Mouse (Mus musculus) neural tube, embryonic 12.5 days (tissue): ENCODE measurements around the gene Brd3os. TPM values are rescaled to one million over a fixed set of nuclear protein-coding genes. Genes with fewer than 3 reads are reported as not detected.

Experiments
- ATAC-seq: fragments of 200-750 bp; cut with Nextera tagmentation; 2 replicates; pipeline ENCODE4 v1.8.0; 2017; ENCODE audit warnings: low read depth, mild to moderate bottlenecking, moderate TSS enrichment, moderate library complexity; ENCODE audit not compliant: low FRiP score
- H3K27ac ChIP-seq: fragments of 300-500 bp; sonication (generic); 2 replicates; pipeline ENCODE4 v1.5.1; 2016
- H3K27me3 ChIP-seq: fragments of 300-500 bp; sonication (generic); replicated peaks from 2 replicates; pipeline ENCODE4 v1.6.1; 2016; ENCODE audit warnings: mild to moderate bottlenecking
- H3K36me3 ChIP-seq: fragments of 300-500 bp; sonication (generic); 2 replicates; pipeline ENCODE4 v1.6.1; 2016; ENCODE audit warnings: mild to moderate bottlenecking
- H3K4me1 ChIP-seq: fragments of 300-500 bp; sonication (generic); 2 replicates; pipeline ENCODE4 v1.6.1; 2016
- H3K4me2 ChIP-seq: fragments of 300-500 bp; sonication (generic); replicated peaks from 2 replicates; pipeline ENCODE4 v1.6.1; 2016; ENCODE audit warnings: mild to moderate bottlenecking
- H3K4me3 ChIP-seq: fragments of 300-500 bp; sonication (generic); 2 replicates; pipeline ENCODE4 v1.5.1; 2016
- H3K9ac ChIP-seq: fragments of 300-500 bp; sonication (generic); 2 replicates; pipeline ENCODE4 v1.6.1; 2016; ENCODE audit warnings: mild to moderate bottlenecking
- H3K9me3 ChIP-seq: fragments of 300-500 bp; sonication (generic); 2 replicates; pipeline ENCODE4 v1.6.1; 2016; ENCODE audit warnings: mild to moderate bottlenecking
- WGBS: fragments of 180-500 bp; shearing (Covaris S2); methylation state at CpG from one replicate; pipeline ENCODE4 v1.1.7; 2016; 5-methylcytosine and 5-hydroxymethylcytosine counted together
- polyA plus RNA-seq: library from polyadenylated mRNA; unstranded; fragments of >200 nt; fragmentation: Nextera tagmentation; extraction: Ambion mirVana; gene quantifications from 2 replicates; pipeline ENCODE4 v1.2.1, GENCODE M21; 2016

Brd3os gene
- polyA plus RNA-seq, 1 experiment from 2014 or later = 19.5 TPM

DNA sequence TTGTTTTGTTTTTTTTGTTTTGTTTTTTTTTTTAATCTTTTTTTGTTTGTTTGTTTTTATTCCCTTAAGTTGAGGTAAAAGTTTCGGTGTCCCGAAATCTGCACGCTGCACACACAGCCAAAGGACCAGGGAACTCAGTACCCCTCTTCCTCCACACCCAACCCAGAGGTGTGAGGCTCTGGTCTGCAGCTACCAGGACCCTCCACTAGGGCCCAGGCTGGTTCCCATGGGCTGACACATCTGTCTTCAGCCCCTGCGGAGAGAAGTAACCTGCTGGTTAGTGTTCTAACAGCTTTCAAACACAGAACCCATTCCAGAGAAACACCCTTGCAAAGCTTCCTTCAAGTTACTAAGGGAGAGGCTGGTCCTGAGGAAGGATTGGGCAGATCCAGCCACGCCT is 5.7 kb downstream of the Brd3os start:
- H3K36me3 ChIP-seq = peaks cover 81% of the 10 kb centered on the region
- no peak overlapping the region for H3K27ac ChIP-seq
- H3K9ac ChIP-seq = no peak overlapping the region
- no peak overlapping the region for H3K4me3 ChIP-seq
- no peak overlapping the region for H3K4me2 ChIP-seq
- peaks cover 10% of the 10 kb centered on the region for H3K4me1 ChIP-seq
- WGBS = 89% methylated on average over 5 of the region's 5 CpGs
- ATAC-seq = no peak
- H3K27me3 ChIP-seq = no peaks in the 10 kb centered on the region
- no peaks in the 10 kb centered on the region for H3K9me3 ChIP-seq

DNA sequence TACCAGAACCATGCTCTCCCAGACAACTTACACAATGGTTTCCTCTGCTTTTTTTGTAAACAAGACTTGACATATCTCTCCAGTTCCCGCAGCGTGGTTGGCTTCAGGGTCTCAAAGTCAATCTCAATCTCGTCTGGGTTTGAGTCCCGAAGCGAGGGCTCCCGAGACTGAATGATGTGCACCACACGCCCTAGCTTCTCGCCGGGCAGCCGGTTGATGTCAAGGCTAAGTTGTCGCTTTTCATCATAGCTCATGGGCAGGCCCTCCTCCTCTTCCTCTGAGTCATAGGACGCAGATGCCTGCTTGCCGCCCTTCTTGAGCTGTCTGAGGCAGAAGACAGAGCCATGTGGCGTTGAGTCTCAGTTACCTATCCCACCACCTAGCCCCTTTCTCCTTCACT is 8.1 kb downstream of the Brd3os start:
- no peak for ATAC-seq
- Histone ChIP-seq H3K9ac (no peak overlapping the region), H3K27ac (no peak overlapping the region), H3K4me3 (no peak overlapping the region), H3K4me2 (no peak overlapping the region), H3K36me3 (peaks cover 96% of the 10 kb centered on the region), H3K27me3 (no peaks in the 10 kb centered on the region), H3K9me3 (no peaks in the 10 kb centered on the region), H3K4me1 (no peaks in the 10 kb centered on the region)
- WGBS = 96% methylated on average over 14 of the region's 14 CpGs

DNA sequence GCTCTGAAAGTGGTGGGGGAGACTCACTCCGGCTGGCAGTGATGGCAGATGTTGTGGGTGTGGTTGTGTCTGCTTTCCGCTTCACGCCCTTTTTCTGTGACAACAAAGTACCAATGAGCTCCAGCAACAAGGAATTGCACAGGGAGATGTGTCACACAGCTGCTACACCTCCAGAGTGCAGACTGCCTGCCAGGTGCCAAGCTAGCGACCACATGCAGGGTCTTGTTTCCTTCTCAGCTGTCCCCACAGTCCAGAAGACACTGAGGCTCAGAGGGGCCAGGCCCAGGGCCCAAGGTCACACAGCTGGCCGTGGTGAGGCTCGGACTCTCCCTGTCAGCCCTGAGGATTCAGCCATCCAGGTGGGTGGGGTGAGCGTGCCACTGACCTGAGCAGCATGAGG is 17.6 kb downstream of the Brd3os start:
- H3K36me3 ChIP-seq = peaks cover 98% of the 10 kb centered on the region
- H3K9me3 ChIP-seq = no peaks in the 10 kb centered on the region
- no peak overlapping the region for H3K9ac ChIP-seq
- 88% methylated on average over 7 of the region's 7 CpGs for WGBS
- no peak overlapping the region for H3K27ac ChIP-seq
- H3K27me3 ChIP-seq = no peaks in the 10 kb centered on the region
- no peak overlapping the region for H3K4me2 ChIP-seq
- H3K4me3 ChIP-seq = no peak overlapping the region
- no peak for ATAC-seq
- H3K4me1 ChIP-seq = no peaks in the 10 kb centered on the region; the same call in 1 of the 2 replicates

DNA sequence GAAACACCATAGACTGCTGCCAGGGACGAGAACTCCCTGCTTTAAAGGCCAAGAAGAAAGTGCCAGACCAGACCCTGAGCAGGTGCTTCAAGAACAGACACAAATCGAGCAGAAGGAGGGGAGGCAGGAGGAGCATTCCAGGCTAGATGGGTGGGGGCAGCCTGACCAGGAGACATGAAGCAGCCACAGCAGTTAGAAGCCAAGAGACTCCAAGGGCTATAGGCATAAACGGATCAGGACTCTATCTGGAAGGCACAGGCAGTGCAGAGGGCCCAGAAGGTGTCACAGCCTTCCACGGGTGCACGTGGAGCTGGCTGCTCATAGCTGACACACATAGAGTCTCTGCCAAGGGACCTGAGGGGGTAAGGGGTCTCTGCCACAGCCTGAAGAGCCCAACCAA is 18.0 kb downstream of the Brd3os start:
- Histone ChIP-seq H3K4me2 (no peak overlapping the region), H3K4me3 (no peak overlapping the region), H3K27me3 (no peaks in the 10 kb centered on the region), H3K36me3 (peaks cover 95% of the 10 kb centered on the region), H3K27ac (no peak overlapping the region), H3K9me3 (no peaks in the 10 kb centered on the region), H3K9ac (no peak overlapping the region), H3K4me1 (no peaks in the 10 kb centered on the region; the same call in 1 of the 2 replicates)
- 90% methylated on average over 5 of the region's 5 CpGs for WGBS
- no peak for ATAC-seq

DNA sequence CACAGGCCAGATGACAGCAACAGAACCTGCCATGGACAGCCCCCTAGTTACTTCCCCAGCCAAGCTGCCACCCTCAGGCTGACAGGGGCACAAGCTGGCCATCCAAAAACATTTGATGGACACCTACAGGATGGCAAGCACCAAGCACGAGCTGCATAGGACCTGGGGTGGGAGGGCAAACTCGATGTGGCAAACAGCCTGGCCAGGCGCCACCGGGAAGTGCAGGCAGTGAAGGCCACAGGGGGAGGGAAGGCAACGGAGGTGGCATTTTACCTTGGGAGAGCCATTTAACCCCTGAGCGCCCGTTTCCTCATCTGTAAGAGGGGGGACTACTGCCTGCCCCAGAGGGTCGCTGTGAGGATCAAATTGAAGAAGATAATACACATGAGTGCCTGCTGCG is 18.5 kb downstream of the Brd3os start:
- WGBS = 78% methylated on average over 9 of the region's 9 CpGs
- H3K4me3 ChIP-seq = no peak overlapping the region
- H3K36me3 ChIP-seq = peaks cover 94% of the 10 kb centered on the region
- ATAC-seq = no peak
- no peak overlapping the region for H3K9ac ChIP-seq
- no peak overlapping the region for H3K4me2 ChIP-seq
- H3K27ac ChIP-seq = no peak overlapping the region
- H3K4me1 ChIP-seq = no peaks in the 10 kb centered on the region; the same call in 1 of the 2 replicates
- H3K27me3 ChIP-seq = no peaks in the 10 kb centered on the region
- no peaks in the 10 kb centered on the region for H3K9me3 ChIP-seq

DNA sequence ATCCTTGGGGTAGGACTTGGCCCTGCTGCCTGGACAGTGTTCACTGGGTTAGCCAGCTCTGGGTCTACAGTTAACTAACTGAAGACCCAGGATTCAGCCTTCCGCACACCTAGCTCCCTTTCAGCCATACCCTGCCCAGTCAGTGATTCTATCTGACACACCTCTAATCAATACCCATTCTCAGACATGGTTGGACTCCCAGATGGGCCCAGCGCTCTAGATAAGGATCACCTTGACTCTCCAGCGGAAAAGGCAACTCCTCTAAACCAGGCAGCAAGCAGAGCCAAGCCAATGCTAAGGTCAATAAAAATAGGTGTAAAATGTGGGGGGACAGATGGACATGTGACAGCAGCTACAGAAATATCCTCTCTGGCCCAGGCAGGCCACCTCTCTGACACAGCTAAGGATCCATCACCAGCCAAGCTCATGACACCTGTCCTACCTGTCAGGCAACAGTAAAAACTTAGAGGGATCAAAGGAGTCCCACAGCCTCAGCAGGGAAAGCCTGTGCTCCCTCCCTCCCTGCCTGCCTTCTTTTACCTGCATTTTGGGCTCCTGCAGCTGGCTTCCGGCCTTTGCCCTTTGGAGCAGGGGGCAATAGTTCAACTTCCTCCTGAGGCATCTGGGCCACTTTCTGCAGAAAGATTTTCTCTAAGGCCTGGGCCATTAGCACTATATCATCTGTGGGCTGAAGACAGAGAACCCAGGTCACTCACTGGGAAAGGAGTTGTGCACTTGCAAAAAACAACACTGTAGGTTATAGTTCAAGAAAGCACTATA is 19.9 kb downstream of the Brd3os start:
- no peaks in the 10 kb centered on the region for H3K9me3 ChIP-seq
- no peaks in the 10 kb centered on the region for H3K27me3 ChIP-seq
- H3K9ac ChIP-seq = no peak overlapping the region
- H3K27ac ChIP-seq = no peak overlapping the region
- H3K4me3 ChIP-seq = no peak overlapping the region
- H3K4me1 ChIP-seq = peaks cover 4% of the 10 kb centered on the region; the same call in 1 of the 2 replicates
- no peak overlapping the region for H3K4me2 ChIP-seq
- H3K36me3 ChIP-seq = peaks cover 87% of the 10 kb centered on the region
- 92% methylated on average over 4 of the region's 4 CpGs for WGBS
- ATAC-seq = no peak

DNA sequence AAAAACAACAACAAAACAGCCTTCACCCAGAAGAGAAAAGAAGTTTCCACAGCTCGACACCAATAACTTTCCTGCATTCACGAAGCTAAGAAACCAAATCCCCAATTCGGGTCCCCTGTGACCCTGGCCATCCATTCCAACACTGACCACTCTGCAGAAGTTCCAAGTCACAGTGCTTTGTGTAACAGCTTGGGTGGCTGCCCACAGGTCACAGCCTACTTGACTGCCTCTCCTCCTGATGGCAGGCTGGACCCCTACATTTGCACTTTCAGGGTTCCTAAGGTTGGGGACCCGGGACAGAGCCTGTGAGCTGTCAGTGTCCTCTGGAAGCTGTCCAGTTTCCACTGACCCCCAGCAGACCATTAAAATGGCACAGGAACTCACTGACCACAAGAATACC is 20.8 kb downstream of the Brd3os start:
- over 99% methylated on average over 4 of the region's 4 CpGs for WGBS
- peaks cover 83% of the 10 kb centered on the region for H3K36me3 ChIP-seq
- H3K9ac ChIP-seq = no peak overlapping the region

DNA sequence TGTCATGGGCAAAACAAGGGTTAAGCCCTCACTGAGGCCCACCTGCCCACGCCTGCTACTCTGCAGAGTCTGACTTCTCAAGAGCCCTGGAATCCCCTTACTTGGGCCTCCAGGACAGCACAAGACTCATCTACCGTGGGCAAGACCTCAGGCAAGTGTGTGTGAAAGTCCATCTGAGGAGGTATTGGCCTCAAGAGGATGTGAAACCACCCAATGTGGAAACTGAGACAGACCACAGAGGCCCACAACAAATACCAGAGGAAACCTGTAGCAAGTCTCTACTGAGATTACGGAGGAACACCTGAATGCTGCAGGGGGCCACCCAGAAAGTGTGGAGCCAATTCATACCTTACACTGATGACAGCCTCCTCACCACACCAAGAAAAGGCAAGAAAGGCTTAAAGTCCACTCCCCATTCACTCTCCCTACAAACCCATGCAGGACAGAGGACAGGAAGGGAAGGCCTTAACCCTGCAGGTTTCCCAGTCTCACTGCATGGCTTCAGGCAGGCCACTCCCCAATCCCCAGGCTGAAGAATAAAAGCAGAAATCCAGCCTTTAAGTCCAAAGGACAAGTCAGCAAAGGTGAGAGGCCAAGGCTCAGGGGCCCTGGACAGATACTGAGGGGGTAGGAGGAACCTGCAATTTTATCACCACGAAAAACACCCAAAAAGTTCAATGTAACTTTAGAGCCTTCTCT is 27.3 kb downstream of the Brd3os start:
- H3K9me3 ChIP-seq = no peaks in the 10 kb centered on the region
- no peak overlapping the region for H3K9ac ChIP-seq
- H3K4me1 ChIP-seq = peaks cover 64% of the 10 kb centered on the region
- H3K36me3 ChIP-seq = peaks cover 33% of the 10 kb centered on the region
- no peak for ATAC-seq
- H3K4me3 ChIP-seq = no peak overlapping the region
- no peak overlapping the region for H3K27ac ChIP-seq
- 88% methylated on average over 4 of the region's 4 CpGs for WGBS
- no peaks in the 10 kb centered on the region for H3K27me3 ChIP-seq
- 0 out of 2 replicates have a peak overlapping the region, but pooled peaks have one; percentile 4 for H3K4me2 ChIP-seq

More for the DNA sequence above, 20.8 kb downstream of the Brd3os start:
- no peak for ATAC-seq
- Histone ChIP-seq H3K27ac (no peak overlapping the region), H3K9me3 (no peaks in the 10 kb centered on the region), H3K27me3 (no peaks in the 10 kb centered on the region), H3K4me3 (no peak overlapping the region), H3K4me1 (peaks cover 10% of the 10 kb centered on the region; the same call in 1 of the 2 replicates), H3K4me2 (no peak overlapping the region)

DNA sequence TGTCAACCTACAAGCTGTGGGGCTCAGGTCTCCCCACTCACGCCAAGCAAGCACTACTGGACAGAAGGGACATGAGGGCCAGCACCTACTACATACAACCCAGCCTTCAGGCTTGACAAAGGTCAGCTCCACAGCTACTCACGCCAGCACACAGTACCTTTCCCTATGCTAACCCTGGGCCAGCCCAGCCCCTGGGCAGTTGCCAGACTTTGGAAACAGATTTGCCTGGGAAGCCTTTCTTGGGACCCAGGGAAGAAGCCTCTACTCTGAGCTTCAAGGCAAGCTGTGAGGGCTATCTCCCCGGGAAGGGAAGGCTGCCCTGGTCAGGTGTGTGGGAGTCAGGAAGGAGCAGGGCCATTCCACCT is 27.8 kb downstream of the Brd3os start:
- WGBS = 79% methylated on average over 3 of the region's 3 CpGs
- Histone ChIP-seq H3K4me1 (peaks cover 64% of the 10 kb centered on the region), H3K9ac (no peak overlapping the region)

DNA sequence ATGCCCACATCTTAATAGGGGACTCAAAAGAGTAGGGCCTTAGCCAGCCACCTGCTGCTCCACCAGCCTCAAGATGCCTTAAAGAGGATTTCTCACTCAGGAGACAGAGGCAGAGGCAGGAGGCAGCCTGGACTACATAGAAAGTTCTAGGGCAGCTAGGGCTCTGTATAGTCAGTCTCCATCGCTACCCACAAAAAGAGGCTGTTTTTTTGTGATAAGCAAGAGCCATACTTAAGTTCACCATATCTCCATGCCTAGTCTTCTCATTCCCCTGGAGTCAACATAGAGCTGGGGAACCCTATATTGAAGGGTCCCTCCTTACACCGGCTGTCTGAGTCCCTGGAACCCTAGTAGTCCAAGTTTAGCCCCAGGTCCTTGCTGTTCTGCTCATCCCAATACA is 28.4 kb downstream of the Brd3os start:
- Histone ChIP-seq H3K9me3 (no peaks in the 10 kb centered on the region), H3K9ac (no peak overlapping the region), H3K27me3 (no peaks in the 10 kb centered on the region), H3K4me1 (peaks cover 64% of the 10 kb centered on the region), H3K4me2 (0 out of 2 replicates have a peak overlapping the region, but pooled peaks have one; percentile 4), H3K27ac (no peak overlapping the region), H3K36me3 (peaks cover 26% of the 10 kb centered on the region), H3K4me3 (no peak overlapping the region)
- 91% methylated on average over 2 of the region's 2 CpGs for WGBS
- ATAC-seq = no peak

More for the DNA sequence above, 27.8 kb downstream of the Brd3os start:
- Histone ChIP-seq H3K9me3 (no peaks in the 10 kb centered on the region), H3K4me3 (no peak overlapping the region), H3K27ac (no peak overlapping the region), H3K27me3 (no peaks in the 10 kb centered on the region), H3K4me2 (0 out of 2 replicates have a peak overlapping the region, but pooled peaks have one; percentile 4), H3K36me3 (peaks cover 29% of the 10 kb centered on the region)
- ATAC-seq = no peak

DNA sequence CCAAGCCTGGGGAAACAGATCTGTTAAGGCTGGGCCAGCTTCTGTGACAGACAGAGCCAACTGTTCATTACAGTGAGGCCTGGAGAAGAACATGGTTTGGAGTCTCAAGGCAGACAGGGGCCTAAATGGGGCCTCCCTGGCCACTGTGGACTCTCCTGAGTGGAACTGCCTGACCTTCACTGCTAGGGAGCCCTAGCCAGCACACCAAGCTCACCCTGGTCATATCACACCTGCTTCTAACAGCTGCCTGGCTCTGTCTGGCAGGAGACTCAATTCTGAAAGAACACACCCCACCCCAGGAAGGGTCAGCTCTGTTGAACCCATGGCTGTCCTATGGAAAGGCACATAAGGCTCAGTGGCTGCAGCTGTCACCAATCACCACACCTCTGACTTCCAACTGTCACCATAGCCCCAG is 29.1 kb downstream of the Brd3os start:
- Histone ChIP-seq H3K27ac (no peak overlapping the region), H3K4me2 (no peak overlapping the region)

DNA sequence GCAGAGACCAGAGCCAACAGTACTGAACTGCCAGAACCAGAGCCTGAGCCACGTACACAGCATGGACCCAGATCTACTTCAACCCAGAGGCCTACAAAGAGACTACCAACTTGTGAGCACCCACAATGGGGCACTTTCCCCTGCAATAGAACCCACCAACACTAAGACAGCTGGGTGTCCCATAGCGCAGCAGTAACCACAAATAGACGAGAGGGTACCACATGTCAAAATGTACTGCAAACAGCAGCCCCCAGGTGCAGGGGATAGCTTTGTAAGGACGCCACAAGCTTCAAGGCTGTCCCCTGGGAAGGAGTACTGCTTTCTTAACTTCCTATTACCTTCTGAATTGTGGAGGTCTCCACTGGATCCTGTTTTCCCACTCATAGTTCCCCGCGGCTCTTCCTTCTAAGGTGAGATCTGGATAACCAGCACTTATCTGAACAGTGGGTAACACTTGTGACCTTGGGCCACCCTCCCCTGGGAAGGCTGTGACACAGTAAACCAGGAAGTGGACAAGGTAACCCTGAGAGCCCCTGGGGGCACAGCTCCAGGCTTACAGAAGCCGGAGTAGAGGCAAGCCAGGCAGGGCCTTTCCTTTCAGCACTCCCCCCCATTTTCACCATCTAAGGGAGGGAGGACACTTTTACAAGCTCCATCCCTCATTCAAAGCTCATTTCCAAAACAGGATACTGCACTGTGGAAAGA is 31.1 kb downstream of the Brd3os start:
- peak overlapping the region; percentile 15; the same call in 1 of the 2 replicates for H3K4me3 ChIP-seq
- peak overlapping the region; percentile 98 for H3K9ac ChIP-seq
- H3K4me1 ChIP-seq = peaks cover 60% of the 10 kb centered on the region
- peaks cover 11% of the 10 kb centered on the region for H3K36me3 ChIP-seq
- no peaks in the 10 kb centered on the region for H3K27me3 ChIP-seq
- H3K9me3 ChIP-seq = no peaks in the 10 kb centered on the region
- H3K4me2 ChIP-seq = peak overlapping the region; percentile 84
- WGBS = 75% methylated on average over 7 of the region's 7 CpGs
- H3K27ac ChIP-seq = no peak overlapping the region
- ATAC-seq = no peak

More for the DNA sequence above, 29.1 kb downstream of the Brd3os start:
- Histone ChIP-seq H3K27me3 (no peaks in the 10 kb centered on the region), H3K4me1 (peaks cover 64% of the 10 kb centered on the region), H3K9ac (no peak overlapping the region), H3K9me3 (no peaks in the 10 kb centered on the region), H3K4me3 (no peak overlapping the region), H3K36me3 (peaks cover 20% of the 10 kb centered on the region)
- no peak for ATAC-seq
